Mouse (Mus musculus) layer of hippocampus, postnatal 36 days (tissue): ENCODE data around the gene Tspan14. TPM values are rescaled to one million over a fixed set of nuclear protein-coding genes. Genes with fewer than 3 reads are reported as not detected.

Source experiments
- DNase-seq, 2 experiments: peaks; one replicate each; pipeline ENCODE4 v3.0.0; 2022
- total RNA-seq, 2 experiments: library from RNA; stranded (reverse); gene quantifications; 2 replicates each; pipeline ENCODE4 v1.2.3; 2021

Gene Tspan14
- total RNA-seq, 2 experiments from 2014 or later = 31.4 to 32.6 TPM

DNA sequence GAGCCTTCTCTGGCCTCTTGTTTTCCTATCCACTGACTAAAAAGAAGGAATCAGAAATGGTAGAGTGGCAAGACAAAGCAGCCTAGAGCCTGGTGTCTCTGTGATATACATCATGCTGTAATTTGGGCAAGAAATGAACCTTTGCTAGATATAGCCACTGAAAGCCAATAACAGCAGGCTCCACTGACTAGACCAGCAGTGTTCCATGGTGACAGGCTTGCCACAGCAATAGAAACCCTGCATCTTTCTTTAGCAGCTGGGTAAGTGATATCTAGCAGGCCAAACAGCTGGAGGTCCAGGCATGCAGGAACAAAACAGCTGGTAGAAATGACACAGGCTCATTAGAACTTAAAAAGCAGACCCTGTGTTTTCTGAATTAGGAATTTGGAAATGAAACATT, 92.0 kb downstream of the Tspan14 start:
- DNase-seq = no peak

DNA sequence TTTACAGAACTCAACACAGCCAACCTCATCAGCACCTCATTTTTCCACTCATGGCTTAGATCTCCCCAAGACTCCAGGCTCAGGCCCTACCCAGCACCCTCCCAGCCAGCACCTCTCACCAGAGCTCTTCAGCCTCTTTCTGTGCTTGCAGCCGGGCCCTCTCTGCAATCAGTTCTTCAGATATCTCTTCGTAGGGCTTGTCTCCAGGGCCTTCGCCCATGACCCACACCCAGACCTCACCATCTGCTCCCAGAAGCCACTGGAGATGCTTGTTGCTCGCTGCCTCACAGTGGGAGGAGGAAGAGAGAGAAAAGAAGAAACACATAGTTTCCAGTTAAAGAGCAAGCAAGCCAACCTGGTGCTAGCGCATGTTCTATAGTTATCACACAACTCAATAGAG, 92.6 kb downstream of the Tspan14 start:
- no peak for DNase-seq

DNA sequence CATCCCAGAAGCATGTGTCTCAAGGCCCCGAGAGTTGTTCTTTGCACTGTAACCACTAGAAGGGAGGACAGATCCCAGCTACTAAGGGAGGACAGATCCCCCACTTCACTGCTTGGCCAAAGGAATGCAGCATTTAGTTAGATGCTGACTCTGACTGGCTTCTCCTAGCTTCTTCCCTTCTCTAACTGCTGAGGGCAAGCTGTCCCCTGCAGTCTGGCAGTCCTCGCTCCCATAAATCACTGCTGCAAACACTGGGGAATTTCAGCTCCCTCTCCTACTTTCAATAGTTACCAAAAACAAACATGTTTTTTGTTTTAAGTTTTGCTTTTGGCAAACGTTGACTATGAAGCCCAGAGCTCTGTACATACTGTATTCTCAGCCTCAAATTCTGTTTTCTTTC, 96.0 kb downstream of the Tspan14 start:
- DNase-seq = no peak

DNA sequence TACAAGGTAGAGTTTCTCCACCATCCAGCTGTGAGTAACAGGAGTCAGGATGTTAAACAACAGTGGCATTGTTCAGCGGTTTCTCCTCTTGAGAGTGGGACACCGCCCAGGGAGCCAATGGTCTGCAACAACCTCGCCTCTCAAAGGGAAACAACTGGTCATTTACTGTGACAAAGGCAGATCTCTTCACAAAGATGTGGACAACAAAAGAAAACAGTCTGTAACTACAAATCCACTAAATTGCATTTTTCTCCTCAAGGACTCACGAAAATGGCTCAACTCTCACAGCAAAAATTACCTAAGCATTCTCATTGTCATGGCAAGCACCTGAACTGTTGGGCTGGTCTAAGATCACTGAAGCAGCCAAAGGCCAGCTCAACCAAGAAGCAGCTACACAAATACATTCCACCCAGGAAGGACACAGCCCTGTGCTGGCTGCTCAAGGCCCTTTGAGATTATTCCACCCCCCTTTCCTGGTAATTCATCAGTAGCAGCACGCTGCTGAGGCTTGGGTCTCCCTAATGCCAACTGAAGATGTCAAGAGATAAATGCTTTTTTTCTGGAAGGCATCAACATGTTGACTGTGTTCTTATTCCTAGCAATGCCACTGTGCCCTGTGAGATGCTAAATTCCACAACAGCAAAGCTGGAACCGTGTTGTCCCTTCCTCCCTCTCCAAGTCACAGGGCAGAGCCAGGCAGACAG, 101.6 kb downstream of the Tspan14 start:
- DNase-seq = no peak

DNA sequence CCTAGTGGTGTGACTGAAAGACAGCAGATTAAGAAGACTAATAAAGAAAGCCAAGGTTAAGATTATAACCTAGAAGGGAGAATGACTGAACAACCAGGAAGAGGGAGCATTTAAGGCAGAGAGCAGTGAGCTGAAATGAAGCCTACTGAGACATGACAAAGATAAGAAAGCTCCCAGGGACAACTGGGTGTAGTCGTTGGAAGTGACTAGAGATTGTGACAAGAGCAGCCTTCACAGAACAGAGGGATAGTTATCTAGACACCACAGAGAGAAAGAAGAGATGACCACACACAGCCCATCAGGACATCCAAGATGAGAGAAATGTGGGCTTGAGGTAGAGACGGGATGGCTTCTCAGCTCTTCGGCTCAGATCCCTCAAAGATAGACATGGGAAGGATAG, 102.9 kb downstream of the Tspan14 start:
- no peak for DNase-seq

DNA sequence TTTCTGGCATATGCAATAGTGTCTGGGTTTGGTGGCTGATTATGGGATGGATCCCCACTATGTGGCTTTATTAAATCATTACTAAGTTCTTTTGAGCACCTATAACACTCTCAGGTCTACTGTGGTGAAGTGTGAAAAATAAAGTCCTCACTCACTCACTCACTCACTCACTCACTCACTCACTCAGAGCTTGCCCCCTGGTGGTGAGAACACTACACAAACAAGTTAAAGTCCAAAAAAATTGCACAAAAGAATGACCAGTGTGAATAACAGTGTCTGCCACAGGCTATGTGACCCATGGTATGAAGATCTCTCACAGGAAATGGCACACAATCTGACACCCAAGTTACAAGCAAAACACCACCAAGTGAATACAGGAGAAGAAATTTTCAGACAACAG, 103.6 kb downstream of the Tspan14 start:
- DNase-seq = no peak

Other genes with a start within 250 kb of the Tspan14 start
- gene Sh2d4b, start 73.5 kb downstream of the Tspan14 start, total RNA-seq = 1 to 10 TPM; 2.1 TPM
- gene Fam213a, start 47.0 kb upstream of the Tspan14 start, total RNA-seq = 100 to 1,000 TPM; 150 to 165 TPM
- 1 to 10 TPM in 1 of 2 experiments, under 1 TPM in 1; 0.81 to 1.5 TPM for gene Dydc2, start 102.4 kb upstream of the Tspan14 start, total RNA-seq
- gene Dydc1, start 106.1 kb upstream of the Tspan14 start, total RNA-seq = not detected
- not detected for gene Mat1a, start 138.2 kb upstream of the Tspan14 start, total RNA-seq
- not detected for gene Sftpa1, start 165.0 kb upstream of the Tspan14 start, total RNA-seq
- not detected for gene Mbl1, start 184.7 kb upstream of the Tspan14 start, total RNA-seq
- gene Sftpd, start 218.3 kb upstream of the Tspan14 start, total RNA-seq = not detected